Mouse (Mus musculus): ENCODE measurements around the gene Olfr1360.
"Not testable (repeated sequence)": the region's sequence is repeated elsewhere in the genome, so short reads cannot be mapped to it uniquely, and the experiment has no call there.

Olfr1360 gene

GRCm38 (mm10) chr13:21677305-21677704 is at the start of gene Olfr1360:
Gene Olfr1360 (minus strand): TSS chr13:21677405.
- DNase-seq = no peak

DNA sequence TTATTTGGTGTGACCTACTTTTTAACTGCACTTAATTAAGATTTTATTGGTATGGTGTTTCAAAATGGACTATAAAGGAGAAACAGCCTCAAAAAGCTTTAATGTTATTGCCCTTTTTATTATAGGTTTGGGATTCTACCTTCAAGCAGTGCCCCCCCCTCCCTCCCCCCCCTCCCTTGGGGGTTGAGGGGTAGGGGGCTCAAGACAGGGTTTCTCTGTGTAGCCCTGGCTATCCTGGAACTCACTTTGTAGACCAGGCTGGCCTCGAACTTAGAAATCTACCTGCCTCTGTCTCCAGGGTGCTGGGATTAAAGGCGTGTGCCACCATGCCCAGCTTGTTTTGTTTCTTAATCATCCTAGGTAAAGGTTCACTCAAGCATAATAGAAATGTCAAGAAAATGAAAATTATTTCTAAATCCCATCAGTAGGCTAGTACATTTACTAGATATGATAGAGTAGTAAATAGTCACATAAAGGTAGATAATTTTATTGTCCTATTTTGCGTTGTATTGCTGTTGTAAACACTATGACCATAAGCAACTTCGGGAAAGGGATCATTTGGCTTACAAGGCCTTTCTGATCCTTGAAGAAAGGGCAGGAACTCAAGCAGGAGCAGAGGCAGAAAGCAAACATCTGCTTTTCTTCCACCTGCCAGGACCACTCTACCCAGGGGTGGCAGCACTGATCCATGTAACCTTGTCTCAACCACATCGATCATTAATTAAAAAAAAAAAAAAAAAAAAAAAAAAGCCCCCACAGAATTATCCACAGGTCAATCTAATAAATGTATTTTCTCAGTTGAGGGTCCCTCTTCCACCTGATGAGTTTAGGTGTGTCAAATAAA is 46.0 kb upstream of the Olfr1360 start:
- peak; percentile 11 for DNase-seq

DNA sequence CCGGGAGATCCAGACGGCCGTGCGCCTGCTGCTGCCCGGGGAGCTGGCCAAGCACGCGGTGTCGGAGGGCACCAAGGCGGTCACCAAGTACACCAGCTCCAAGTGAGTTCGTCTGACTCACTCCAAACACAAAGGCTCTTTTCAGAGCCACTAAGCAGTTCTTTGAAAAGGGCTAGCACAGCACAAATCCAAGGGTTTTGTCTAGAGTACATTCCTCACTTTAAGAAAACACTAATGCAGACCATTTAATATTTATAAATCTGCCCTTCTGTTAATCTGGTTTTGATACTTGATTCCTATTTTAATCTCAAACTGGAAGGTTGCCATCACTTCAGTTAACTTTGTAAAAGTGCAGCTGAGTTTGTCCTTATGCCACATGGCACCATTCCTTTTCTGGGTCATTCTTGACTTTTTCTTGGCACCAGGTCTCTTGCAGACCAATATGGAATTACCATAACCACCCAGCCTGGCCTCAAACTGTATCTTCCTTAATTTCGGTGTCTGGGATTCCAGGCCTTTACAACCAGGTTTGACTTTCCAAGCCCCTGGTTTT is 45.2 kb upstream of the Olfr1360 start:
- no peak for DNase-seq

DNA sequence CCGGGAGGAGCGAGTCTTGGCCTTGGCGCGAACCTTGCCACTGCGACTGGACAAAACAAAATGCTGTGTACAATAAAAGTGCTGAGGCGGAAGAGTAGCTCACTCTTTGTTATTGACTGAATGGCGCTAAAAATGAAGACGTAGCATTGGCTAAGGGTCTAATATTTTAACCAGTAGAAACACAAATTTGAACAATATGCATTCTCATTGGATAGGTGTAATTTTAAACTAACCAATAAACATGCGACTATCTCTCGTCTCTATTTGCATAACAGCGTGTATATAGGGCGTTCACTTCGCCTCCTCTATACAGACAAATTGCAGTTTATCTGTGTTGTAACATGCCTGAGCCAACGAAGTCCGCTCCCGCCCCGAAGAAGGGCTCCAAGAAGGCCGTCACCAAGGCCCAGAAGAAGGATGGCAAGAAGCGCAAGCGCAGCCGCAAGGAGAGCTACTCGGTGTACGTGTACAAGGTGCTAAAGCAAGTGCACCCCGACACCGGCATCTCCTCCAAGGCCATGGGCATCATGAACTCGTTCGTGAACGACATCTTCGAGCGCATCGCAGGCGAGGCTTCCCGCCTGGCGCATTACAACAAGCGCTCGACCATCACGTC is 44.7 kb upstream of the Olfr1360 start, which contains the start of gene Hist1h2bm:
Hist1h2bm (plus strand) TSS at position 288 of the 616 bp plus-strand sequence.
- peak; percentile 69 for DNase-seq

DNA sequence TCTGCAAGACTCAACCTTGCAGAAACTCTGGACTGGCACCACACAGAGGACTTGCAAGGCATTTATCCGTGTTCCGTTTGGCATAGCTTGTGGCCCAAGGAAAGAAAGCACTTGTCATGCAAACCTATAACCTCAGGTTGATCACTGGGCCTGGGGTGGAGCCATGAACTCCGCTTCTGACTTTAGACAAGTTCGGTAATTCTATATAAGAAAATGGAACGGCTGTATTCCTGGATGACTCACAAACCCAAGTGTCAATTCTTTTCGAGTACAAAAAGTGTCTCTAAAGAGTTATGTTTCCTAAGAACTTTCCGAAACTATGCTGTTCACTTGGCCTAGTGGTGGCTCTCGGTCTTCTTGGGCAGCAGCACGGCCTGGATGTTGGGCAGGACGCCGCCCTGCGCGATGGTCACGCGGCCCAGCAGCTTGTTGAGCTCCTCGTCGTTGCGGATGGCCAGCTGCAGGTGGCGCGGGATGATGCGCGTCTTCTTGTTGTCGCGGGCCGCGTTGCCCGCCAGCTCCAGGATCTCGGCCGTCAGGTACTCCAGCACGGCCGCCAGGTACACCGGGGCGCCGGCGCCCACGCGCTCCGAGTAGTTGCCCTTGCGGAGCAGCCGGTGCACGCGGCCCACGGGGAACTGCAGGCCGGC is 44.0 kb upstream of the Olfr1360 start:
- peak; percentile 10 for DNase-seq

DNA sequence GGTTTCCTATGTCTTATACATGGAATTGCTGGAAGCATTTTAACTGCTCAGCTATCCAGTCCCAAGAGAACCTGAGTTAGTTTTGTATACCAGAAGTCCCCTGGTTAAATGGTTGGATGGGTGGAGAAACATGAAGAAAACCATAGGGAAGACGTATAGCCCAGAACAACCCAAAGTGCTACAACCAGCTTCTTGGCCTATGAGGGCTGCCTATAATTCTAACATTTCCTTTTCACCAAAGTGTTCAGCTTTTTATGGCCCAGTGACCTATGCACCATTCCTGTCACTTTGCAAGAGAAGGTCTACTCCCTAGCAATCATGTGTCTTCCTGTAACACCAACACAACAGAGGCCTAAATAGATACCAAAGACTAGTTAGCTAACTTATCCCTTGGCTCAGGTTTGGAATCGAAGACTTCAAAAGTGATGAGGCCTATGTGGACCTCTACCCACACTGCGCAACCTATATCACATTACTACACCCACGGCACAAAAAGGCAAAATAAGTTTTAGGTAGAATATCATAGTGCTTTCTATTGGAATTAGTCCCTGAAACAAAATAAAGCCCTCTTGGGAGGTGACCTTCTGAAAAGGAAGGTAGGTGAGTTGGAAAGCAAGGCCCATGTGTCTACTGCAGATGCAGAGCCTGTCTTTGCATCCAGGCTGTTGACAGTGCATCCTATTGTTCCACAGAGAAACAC is 41.3 kb upstream of the Olfr1360 start:
- no peak for DNase-seq

- DNase-seq = peak; percentile 84
Observed at GRCm38 (mm10) chr13:21717397-21718357, 40.5 kb upstream of the Olfr1360 start, which contains the start of gene Hist1h3h. Gene Hist1h3h (plus strand): TSS chr13:21717659.

GRCm38 (mm10) chr13:21716540-21717391 is 39.6 kb upstream of the Olfr1360 start:
- not testable (repeated sequence) for DNase-seq

- DNase-seq = peak; percentile 81
Observed at GRCm38 (mm10) chr13:21715864-21716539, 38.8 kb upstream of the Olfr1360 start, which contains the start of the genes Hist1h2bl and Hist1h2ai. Gene Hist1h2bl (minus strand): TSS chr13:21716143. Gene Hist1h2ai (plus strand): TSS chr13:21716422.

DNA sequence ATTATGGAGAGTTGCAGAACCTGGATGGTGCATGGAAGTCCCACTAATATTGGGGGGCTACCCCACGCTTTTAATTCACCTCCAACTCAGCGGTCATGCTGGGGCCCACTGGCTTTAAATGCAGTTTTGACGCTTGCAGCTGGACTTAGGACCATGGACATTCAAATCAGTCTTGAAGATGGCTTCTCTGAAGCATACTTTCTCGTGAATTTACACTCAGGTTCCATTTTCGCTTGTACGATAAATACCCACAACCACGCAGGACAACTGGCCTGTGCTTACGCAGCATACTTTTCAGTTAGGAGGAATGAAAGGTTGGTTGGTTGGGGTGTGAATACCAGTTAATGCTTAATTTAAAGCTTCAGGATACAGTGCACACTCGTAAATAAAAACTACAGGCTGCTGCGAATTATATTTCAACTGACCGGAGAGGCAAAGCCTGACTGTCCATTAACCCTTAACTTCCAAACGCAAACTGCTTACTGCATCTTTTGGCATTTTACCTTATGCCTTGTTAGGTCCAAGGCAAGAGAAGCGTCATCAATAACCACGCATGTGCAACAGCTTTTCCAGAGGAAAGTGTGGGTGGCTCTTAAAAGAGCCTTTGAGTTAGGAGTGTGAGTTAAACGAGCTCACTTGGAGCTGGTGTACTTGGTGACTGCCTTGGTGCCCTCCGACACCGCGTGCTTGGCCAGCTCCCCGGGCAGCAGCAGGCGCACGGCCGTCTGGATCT is 38.1 kb upstream of the Olfr1360 start:
- DNase-seq = no peak

DNA sequence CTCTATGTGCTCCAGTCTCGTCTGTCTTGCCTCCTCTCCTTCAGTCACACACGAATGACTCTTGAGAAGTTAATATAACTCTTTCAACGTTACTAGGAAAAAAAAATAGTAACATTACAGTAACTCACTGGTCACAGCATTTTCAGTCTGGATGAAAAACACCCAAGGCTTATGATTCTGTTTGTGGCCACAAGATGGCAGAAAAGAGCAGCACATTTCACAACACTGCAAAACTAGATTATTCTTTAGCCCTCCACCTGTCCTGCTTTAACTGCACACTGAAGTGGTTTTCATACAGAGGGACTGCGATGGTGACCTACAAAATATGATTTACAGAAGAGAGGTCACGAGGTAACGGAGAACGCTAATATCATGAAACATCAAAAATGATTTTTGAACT is 37.5 kb upstream of the Olfr1360 start:
- peak; percentile 72 for DNase-seq

- DNase-seq = no peak
Observed at GRCm38 (mm10) chr13:21711698-21712097, 34.5 kb upstream of the Olfr1360 start.

GRCm38 (mm10) chr13:21710821-21711525 is 33.8 kb upstream of the Olfr1360 start:
- DNase-seq = peak; percentile 82

- DNase-seq = peak; percentile 92
Observed at GRCm38 (mm10) chr13:21710031-21710711, 33.0 kb upstream of the Olfr1360 start.

DNA sequence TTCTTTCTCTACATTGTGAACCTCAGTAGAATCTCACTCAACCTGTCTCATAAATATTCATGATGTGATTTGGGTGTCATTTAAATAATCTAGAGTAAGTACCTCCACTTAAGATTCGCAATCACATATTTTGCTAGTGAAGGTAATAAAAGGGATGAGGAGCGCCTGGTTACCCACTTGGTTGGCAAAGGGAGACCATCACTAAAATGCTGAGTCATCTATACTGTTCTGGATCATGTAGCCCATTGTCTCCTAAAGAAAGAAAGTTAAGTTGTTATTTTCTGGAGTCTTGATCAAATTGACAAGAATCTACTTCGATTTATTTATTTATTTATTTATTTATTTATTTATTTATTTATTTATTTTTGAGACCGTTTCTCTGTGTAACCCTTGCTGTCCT is 29.5 kb upstream of the Olfr1360 start:
- DNase-seq = no peak

DNA sequence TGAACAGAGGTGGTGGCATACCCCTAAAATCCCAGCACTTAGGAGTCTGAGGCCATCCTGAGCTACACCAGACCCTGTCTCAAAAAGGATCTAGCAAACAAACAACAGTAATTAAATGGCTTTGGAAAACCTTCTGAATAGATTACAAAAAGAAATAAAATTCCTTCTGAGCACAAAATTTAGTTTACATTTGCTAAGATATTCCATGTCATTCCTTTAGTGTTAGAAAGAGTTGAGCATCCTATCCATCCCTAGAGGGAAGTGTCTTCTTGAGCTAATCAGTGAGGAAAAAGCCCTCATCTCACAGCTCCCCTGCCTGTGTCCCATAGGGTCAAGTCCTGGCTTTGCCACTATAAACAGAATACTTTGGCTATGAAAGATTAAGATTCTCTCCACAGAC is 20.6 kb upstream of the Olfr1360 start, which contains the start of gene Olfr1359:
Olfr1359 (plus strand) TSS at position 301 of the 400 bp plus-strand sequence.
- no peak for DNase-seq

DNA sequence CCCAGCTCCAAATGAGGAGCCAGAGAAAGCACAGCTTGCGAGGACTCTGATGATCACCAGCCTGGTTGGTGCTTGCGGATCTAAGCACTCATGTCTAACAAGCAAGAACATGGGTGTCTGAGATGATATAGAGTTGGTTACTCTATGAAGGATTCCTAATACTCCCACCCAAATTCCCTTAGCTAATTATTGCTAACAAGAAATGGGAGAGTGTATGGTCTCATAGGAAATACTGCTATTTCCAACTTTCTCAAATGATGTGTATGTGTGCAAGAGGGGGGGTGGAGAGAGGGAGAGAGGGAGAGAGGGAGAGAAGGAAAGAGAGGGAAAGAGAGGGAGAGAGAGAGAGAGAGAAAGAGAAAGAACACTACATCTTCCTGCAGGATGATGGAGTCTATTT is 13.9 kb downstream of the Olfr1360 start, which contains the start of gene Olfr1361:
Olfr1361 (minus strand) TSS at position 101 of the 400 bp plus-strand sequence.
- DNase-seq = no peak

Data from kidney, postnatal 10 days (tissue).